Mouse (Mus musculus) telencephalon, adult 2 months (tissue): ENCODE results near the gene Gm4553.
"Not testable (repeated sequence)": the region's sequence is repeated elsewhere in the genome, so short reads cannot be mapped to it uniquely, and the experiment has no call there.

Experiments used
- DNase-seq: peaks from one replicate; pipeline ENCODE4 v3.0.0-alpha.2; 2011; ENCODE audit warnings: low read depth, low spot score

Gene Gm4553

DNA sequence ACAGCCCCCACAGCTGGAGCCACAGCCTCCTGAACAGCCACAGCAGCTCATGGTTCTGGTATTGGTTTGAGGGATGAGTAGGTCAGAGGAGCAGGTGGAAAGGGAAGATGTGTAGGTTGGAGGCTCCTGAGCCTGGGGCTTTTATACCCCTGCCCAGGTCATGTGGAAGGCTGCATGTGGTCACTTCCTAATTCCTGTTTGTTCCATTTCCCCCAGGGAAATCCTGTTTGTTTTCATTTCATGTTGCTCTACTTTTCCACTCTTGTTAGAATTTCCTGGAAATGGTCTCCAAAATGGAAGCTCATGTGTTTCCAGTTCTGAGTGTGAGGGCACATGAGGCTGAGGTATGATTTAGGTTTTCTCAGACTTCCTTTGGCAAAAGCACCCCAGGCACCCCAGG lies at the start of gene Gm4553:
Gene Gm4553, minus strand, starts transcription at position 101 of the 400 bp plus-strand sequence.
- DNase-seq: not testable (repeated sequence)

DNA sequence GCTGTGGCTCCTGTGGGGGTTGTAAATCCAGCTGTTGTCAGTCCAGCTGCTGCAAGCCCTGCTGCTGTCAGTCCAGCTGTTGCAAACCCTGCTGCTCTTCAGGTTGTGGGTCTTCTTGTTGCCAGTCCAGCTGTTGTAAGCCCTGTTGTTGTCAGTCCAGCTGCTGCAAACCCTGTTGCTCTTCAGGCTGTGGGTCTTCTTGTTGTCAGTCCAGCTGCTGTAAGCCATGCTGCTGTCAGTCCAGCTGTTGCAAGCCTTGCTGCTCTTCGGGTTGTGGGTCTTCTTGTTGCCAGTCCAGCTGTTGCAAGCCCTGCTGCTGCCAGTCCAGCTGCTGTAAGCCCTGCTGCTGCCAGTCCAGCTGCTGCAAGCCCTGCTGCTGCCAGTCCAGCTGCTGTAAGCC lies 46.6 kb upstream of the Gm4553 start:
- DNase-seq: not testable (repeated sequence)

DNA sequence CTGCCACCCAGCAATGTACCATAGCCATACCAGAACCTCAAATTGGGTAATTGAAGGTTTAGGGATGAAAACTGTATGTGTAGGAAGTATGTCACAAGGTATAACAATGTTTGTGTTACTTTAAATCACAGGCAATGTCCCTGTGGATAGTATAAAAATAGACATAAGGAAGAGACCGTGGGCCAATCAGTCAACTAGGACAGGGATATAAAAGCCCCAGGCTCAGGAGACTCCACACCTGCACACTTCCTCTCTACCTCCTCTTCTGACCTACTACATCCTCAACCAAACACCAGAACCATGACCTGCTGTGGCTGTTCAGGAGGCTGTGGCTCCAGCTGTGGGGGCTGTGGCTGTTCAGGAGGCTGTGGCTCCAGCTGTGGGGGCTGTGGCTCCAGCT lies 46.0 kb upstream of the Gm4553 start, which contains the start of gene Gm7579:
Gene Gm7579, plus strand, starts transcription at position 301 of the 400 bp plus-strand sequence.
- DNase-seq: no peak

DNA sequence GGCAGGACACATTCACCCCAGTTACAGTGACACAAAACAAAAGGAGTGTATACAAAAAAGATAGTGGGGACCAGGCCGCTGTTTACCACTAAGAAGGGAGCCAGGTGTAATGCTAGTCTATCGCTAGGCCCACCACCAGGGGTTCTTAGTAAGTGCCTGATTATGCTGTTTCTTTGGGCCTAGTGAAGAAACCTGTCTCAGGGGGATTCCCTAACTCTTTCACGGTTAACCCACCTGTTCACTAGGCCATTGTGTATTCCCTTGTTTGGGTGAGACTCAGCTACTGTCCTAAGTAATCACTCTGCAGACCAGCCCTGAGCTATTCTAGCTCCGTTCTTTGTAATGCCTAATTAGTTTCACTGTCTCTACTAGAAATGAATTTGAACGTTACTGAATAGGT lies 41.4 kb upstream of the Gm4553 start:
- not testable (repeated sequence) for DNase-seq

DNA sequence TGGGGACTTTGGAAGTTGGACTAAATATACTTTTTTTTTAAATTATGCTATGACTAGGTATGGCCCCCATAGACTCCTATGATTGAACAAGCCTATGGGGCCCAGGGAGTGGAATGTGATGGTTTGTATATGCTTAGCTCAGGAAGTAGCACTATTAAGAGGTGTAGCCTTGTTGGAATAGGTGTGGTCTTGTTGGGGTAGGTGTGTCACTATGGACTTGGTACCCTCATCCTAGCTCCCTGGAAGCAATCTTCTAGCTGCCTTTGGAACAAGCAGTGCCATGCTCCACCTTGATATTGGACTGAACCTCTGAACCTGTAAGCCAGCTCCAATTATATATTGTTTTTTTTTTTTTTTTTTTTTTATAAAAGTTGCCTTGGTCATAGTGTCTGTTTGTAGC lies 39.9 kb upstream of the Gm4553 start:
- DNase-seq: no peak

DNA sequence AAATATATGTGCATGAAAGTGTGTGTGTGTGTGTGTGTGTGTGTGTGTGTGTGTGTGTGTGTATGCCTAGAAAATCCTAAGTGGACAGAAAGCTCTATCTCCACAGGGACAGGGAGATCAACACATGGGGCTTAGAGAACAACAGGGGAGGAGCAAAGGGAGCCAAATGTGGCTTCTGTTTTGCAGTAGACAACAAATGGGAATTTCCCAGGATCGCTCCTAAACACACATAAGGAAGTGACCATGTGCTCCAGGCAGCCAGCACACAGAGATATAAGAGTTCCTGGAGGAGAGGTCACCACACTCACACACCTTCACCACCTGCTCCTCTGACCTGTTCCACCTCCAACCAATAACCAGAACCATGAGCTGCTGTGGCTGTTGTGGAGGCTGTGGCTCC lies 35.5 kb upstream of the Gm4553 start, which contains the start of gene Krtap5-3:
Gene Krtap5-3, plus strand, starts transcription at position 301 of the 400 bp plus-strand sequence.
- DNase-seq: no peak

DNA sequence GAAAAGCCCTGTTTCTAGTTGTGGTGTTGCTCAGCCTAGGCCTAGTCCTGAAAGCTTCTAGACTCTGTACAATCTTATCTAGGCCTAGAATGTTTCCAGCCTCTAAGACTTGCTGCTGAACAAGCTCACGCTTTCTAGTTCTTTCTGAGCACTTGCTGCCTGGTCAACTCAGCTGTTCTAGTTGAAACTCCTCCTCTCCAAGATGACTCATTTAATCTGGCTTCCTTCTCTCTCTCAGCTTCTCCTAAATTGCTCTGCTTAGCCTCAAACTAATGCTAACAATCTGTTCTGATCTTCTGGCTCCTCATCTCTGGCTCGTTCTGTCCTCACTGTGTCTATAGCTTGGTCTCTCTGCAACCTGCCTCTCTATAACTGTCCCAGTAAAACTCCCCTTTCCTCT lies 33.2 kb upstream of the Gm4553 start:
- DNase-seq: peak; percentile 44

DNA sequence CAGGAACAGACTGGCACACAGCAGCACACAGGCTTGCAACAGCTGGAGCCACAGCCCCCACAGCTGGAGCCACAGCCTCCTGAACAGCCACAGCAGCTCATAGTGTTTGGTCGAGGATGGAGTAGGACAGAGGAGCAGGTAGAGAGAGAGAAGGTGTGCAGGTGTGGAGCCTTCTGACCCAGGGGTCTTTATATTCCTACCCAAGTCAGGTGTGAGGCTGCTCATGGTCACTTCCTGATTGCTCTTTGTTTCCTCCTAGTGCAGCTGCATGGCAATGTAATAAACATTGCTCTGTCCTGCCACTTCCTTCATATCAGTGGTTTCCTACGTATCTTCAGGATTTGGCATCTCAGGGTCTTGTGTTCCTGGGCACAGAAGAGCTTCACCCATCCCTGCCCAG lies 24.8 kb upstream of the Gm4553 start, which contains the start of gene Gm10153:
Gene Gm10153, minus strand, starts transcription at position 101 of the 400 bp plus-strand sequence.
- no peak for DNase-seq

DNA sequence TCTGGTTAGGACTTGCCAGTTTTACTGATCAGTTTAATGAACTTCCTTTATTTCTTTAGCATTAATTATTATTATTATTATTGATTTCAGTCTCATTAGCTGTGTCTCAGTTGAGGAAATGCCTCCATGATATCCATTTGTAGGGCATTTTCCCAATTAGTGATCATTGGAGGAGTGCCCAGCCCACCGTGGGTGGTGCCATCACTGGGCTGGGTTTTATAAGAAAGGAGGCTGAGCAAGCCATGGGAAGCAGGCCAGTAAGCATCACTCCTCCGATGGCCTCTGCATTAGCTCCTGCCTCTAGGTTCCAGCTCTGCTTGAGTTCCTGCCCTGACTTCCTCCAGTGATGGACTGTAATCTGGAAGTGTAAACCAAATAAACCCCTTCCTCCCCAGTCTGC lies 22.6 kb upstream of the Gm4553 start:
- DNase-seq: no peak

DNA sequence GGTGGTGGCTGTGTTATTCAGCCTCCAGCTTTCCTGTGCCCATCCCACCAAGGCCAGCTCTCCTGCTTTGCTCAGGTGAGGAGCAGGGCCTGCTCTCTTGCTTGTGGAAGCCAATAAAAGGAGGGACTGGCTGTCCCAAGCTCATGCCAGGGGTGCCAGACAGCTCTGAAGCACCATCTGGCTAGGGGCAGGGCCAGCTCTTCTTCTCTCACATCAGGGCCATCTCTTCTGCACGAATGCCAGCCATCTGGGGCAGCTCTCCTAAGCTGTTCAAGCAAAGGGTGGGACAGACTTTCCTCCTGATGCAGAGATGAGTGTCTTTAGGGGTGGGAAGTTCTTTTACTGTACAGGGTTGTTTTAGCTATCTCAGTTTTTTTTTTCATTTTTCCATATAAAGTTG lies 15.5 kb upstream of the Gm4553 start:
- DNase-seq: no peak

DNA sequence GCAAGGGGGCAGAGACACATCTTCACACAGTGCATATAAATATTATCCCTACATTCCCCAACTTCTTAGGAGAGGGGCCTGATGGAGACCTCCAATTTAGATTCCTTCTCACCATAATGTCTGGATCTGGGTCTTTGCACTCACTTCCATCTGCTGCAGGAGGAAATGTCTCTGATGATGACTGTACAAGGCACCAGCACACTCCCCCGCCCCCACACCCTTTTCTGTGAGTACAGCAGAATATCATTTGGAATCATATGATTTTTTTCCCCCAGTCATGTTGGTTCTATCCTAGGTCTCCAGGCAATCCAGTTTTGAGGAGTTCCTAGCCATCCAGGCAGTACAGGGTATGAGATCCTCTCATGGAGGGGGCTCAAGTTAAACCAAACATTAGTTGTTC lies 13.1 kb upstream of the Gm4553 start:
- DNase-seq: no peak

DNA sequence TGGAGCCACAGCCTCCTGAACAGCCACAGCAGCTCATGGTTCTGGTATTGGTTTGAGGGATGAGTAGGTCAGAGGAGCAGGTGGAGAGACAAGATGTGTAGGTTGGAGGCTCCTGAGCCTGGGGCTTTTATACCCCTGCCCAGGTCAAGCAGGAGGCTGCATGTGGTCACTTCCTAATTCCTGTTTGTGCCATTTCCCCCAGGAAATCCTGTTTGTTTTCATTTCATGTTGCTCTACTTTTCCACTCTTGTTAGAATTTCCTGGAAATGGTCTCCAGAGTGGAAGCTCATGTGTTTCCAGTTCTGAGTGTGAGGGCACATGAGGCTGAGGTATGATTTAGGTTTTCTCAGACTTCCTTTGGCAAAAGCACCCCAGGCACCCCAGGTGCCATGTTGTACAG lies 10.4 kb upstream of the Gm4553 start, which contains the start of gene Krtap5-2:
Gene Krtap5-2, minus strand, starts transcription at position 101 of the 400 bp plus-strand sequence.
- not testable (repeated sequence) for DNase-seq

DNA sequence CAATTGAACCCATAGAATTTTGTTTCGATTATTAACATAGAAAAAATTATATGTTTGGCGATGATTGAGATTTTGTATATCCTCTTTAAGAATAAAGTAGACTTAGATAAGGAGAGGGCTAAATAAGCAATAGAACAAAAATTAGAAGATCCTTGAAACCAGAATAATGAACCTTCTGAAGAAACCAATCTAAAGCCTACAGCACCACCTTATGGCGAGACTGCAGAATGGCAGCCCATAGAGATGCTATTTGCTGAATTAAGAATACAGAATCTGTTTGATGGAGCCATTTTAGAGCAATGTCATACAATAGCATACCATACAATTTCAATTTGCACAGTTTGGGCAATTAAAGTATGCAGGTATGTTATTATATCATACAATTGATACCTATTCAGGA lies 4.3 kb upstream of the Gm4553 start:
- no peak for DNase-seq

DNA sequence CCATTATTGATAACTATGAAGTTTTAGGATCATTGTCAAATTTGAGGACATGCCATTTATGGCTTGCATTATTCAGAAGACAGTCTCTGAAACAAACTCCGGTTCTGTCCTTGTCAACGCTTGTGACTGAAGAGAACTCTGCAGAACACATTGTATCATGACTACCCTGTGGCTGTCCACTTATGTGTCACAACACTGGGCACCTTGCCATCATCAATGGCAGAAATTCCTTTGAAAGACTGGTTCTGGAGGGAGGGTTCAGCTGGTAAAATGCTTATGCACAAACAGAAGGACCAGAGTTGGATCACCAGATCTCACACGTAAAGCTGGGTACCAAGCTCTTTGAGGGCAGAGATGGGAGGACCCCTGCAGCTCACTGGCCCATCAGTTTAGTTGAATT lies 6.2 kb downstream of the Gm4553 start:
- DNase-seq: no peak

DNA sequence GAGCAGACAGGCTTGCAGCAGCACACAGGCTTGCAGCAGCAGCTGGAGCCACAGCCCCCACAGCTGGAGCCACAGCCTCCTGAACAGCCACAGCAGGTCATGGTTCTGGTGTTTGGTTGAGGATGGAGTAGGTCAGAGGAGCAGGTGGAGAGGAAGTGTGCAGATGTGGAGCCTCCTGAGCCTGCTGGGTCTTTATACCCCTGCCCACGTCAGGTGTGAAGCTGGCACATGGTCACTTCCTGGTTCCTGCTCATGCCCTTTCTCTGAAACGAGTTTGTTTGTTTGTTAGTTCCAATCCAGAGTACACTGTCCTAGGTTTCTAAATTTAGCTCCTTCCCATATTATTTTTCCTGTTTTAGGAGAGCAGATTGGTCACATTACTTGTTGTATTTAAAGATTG lies 8.5 kb downstream of the Gm4553 start, which contains the start of gene Gm29735:
Gene Gm29735, minus strand, starts transcription at position 101 of the 400 bp plus-strand sequence.
- DNase-seq: not testable (repeated sequence)

DNA sequence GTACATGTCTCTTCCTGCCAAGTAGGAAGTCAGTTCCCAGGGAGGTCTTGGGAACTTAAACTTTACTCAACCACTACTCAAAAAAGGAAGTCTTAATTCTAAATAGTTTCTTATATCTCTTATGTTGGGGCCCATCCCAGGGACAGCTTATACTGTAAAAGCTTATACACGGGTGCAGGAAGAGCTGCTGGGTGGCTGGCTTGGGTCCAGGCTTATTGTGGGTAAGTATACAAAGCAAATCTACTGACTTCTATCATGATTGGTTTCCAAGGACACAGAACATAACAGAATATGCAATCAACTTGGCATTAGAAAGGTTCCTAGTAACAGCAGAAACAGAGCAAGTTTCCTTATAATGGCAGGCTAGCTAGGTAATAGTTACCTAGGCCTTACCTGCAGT lies 10.2 kb downstream of the Gm4553 start:
- DNase-seq: no peak

DNA sequence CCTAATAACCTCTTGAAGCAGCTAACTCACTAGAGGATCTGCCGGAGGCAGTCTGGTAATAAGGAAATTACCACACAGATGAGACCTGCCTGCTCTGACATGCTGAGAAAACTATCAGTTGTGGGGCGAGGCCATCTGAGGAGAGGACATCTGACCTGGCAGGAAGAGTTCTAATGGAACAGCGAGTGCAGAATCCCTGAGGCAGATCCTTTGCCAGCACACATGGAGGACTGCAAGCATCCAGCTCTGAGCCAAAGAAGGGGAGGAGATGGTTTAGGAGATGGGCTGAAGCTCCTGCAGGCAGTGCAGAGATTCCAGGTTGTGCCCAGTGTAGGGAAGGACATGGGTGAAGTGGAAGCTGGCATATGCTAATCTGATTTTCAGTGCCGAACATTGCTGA lies 13.3 kb downstream of the Gm4553 start:
- DNase-seq: no peak

DNA sequence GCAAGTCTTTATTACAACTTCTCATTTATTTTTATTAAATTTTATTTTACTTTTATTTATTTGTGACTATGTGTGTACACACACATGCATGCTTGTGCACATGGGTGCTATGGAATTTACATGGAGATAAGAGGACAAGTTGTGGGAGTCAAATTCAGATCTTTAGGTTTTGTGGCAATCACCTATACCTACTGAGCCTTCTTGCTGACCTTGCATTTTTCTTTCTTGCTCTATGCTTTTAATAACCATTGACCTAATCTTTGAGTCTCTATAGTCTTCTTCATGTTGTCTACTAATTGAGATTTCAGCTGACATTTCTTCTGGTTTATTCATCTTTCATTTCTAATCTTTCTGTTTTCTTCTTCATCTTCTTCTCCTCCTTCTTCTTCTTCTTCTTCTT lies 16.9 kb downstream of the Gm4553 start:
- no peak for DNase-seq

DNA sequence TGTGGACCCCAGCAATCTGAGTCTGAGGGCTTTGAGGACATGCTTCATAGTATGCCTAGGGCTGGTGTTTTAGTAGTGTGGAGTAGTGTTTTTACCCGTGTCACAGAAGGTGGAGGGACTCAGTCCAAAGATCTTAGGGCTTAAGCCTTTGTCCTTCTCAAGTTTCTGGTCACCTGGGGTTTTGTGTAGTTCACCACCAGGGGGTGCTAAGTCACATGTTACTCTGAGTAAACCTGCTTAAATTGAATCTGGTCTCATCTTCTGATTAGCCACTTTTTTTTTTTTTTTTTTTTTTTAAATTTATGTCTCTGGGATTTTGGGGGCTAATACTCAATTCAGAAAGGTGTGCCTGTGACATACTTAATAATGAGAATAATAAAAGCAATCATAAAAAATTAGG lies 19.5 kb downstream of the Gm4553 start:
- peak; percentile 19 for DNase-seq

DNA sequence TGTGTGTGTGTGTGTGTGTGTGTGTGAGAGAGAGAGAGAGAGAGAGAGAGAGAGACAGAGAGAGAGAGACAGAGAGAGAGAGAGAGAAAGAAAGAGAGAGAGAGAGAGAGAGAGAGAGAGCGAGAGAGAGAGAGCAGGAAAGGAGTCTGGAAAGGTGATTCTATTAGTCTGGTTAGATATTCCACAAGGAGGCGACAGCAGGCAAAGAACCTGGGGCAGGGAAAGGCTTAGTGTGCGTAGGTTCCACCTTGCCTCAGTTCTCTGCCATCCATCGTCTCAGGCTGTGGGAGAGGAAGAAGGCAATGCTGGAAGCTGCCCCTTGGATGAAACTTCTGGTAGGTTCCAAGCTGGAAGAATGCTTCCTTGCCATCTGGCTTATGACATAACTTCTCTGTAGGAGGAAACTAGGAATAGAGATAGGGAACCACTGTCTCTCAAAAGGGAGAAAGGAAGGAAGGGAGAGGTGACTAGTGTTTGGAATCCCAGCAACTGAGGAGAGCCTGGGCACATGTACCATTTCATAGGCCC lies 20.1 kb downstream of the Gm4553 start:
- peak; percentile 56 for DNase-seq

DNA sequence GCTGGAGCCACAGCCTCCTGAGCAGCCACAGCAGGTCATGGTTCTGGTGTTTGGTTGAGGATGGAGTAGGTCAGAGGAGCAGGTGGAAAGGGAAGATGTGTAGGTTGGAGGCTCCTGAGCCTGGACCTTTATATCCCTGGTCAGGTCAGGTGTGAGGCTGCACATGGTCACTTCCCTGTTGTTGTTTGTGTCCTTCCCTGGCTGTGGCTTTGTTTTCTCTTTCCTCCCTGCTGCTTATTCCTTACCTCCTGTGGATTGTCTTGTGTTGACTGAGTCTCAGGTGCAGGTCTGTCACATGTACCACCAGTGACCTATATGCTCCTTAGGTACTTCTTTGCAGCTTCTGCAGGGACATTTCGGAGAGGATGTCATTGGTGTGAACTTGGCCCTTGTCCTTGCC lies 21.0 kb downstream of the Gm4553 start, which contains the start of gene Gm45337:
Gene Gm45337, minus strand, starts transcription at position 101 of the 400 bp plus-strand sequence.
- no peak for DNase-seq

DNA sequence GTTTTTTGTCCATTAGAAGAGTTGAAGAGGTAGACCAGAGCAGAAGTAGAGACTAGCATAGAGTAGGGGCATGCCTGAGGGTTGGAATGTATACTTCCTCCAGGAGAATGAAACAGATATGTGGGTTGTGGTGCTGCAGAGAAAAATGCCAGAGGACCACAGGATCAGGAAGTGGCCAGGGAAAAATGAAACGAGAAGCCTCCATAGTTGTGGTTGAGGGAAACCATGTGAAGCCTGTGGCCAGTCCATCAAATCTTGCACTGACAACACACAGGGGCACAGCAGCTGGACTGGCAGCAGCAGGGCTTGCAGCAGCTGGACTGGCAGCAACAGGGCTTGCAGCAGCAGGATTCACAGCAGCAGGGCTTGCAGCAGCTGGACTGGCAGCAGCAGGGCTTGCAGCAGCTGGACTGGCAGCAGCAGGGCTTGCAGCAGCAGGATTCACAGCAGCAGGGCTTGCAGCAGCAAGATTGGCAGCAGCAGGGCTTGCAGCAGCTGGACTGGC lies 22.0 kb downstream of the Gm4553 start:
- DNase-seq: not testable (repeated sequence)

DNA sequence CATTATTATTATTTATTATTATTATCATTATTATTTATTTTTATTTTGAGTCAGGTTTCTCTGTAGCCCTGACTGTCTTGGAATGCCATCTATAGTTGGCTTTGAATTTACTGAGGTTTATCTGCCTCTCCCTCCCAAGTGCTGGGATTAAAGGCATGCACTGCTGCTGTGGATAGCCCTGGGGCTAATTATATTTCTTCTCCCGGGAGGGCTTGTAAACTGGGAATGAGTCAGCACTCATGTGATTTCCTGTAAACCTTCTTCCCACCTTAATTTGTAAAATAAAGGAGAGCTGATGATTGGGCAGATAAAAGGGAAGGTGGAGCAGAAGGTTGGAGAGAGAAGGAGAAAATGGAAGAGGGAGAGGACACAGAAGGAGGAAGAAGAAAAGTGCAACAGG lies 24.8 kb downstream of the Gm4553 start:
- no peak for DNase-seq
